Comparison of ENCODE assay signal across 9 mouse cellular contexts in genomic region chr2:77266011-77266410, GRCm38 (mm10). TPM values are rescaled to one million over a fixed set of nuclear protein-coding genes. Genes with fewer than 3 reads are reported as not detected.
DNase-seq lines count a peak whose midpoint lies in the region; ATAC-seq lines count a peak whose summit lies in the region.
"Had no signal": no experiment of that assay in that cellular context is flagged by ENCODE, and none has a peak within 500 bp of the region (broad histone marks: within the 10 kb centered on the region; RNA-seq: fewer than 3 reads in every experiment).

No protein-coding gene starts in this region.

- no peak overlapping the region for H3K4me2 ChIP-seq in hindbrain, embryonic 14.5 days (replicated peaks)
- H3K4me2 ChIP-seq in hindbrain, embryonic 11.5 days (replicated peaks; ENCODE audit: low read depth, low read length) = no peak overlapping the region
- H3K4me2 ChIP-seq in midbrain, embryonic 14.5 days (ENCODE audit: low read length) = no peak overlapping the region
- no peak overlapping the region for H3K4me2 ChIP-seq in midbrain, embryonic 13.5 days (replicated peaks)
- H3K4me2 ChIP-seq in intestine, embryonic 15.5 days (replicated peaks) = no peak overlapping the region

- H3K27me3 ChIP-seq in hindbrain, embryonic 14.5 days (ENCODE audit: control insufficient read depth, insufficient read depth, low read length) = no peaks in the 10 kb centered on the region
- no peaks in the 10 kb centered on the region for H3K27me3 ChIP-seq in hindbrain, embryonic 11.5 days (ENCODE audit: control insufficient read depth, insufficient read depth, low read length)
- no peaks in the 10 kb centered on the region for H3K27me3 ChIP-seq in midbrain, embryonic 14.5 days (ENCODE audit: control insufficient read depth, insufficient read depth, low read length)
- no peaks in the 10 kb centered on the region for H3K27me3 ChIP-seq in midbrain, embryonic 13.5 days
- no peaks in the 10 kb centered on the region for H3K27me3 ChIP-seq in intestine, embryonic 15.5 days (replicated peaks)

- H3K4me1 ChIP-seq in hindbrain, embryonic 14.5 days (replicated peaks; ENCODE audit: control insufficient read depth, insufficient read depth, low read length) = peaks cover 23% of the 10 kb centered on the region
- H3K4me1 ChIP-seq in hindbrain, embryonic 11.5 days (replicated peaks; ENCODE audit: control insufficient read depth, insufficient read depth, low read length) = no peaks in the 10 kb centered on the region; the same call in 1 of the 2 replicates
- H3K4me1 ChIP-seq in midbrain, embryonic 14.5 days (ENCODE audit: control insufficient read depth, insufficient read depth, low read length) = peaks cover 37% of the 10 kb centered on the region
- peaks cover 60% of the 10 kb centered on the region for H3K4me1 ChIP-seq in midbrain, embryonic 13.5 days (replicated peaks)
- peaks cover 35% of the 10 kb centered on the region for H3K4me1 ChIP-seq in intestine, embryonic 15.5 days (replicated peaks)

- H3K36me3 ChIP-seq in hindbrain, embryonic 14.5 days (replicated peaks; ENCODE audit: control insufficient read depth, insufficient read depth) = no peaks in the 10 kb centered on the region
- H3K36me3 ChIP-seq in hindbrain, embryonic 11.5 days (ENCODE audit: control insufficient read depth, insufficient read depth, low read length) = no peaks in the 10 kb centered on the region
- H3K36me3 ChIP-seq in midbrain, embryonic 14.5 days (ENCODE audit: control insufficient read depth, insufficient read depth, low read length) = no peaks in the 10 kb centered on the region
- H3K36me3 ChIP-seq in midbrain, embryonic 13.5 days = no peaks in the 10 kb centered on the region
- no peaks in the 10 kb centered on the region for H3K36me3 ChIP-seq in intestine, embryonic 15.5 days

- WGBS in hindbrain, embryonic 14.5 days = 86% methylated on average over 3 of the region's 3 CpGs
- WGBS in hindbrain, embryonic 11.5 days = 88% methylated on average over 3 of the region's 3 CpGs
- 89% methylated on average over 3 of the region's 3 CpGs for WGBS in midbrain, embryonic 14.5 days
- 86% methylated on average over 3 of the region's 3 CpGs for WGBS in midbrain, embryonic 13.5 days
- WGBS in intestine, embryonic 15.5 days = 52% methylated on average over 3 of the region's 3 CpGs

- no peak overlapping the region for H3K9ac ChIP-seq in hindbrain, embryonic 14.5 days
- H3K9ac ChIP-seq in hindbrain, embryonic 11.5 days (ENCODE audit: low read depth, low read length) = no peak overlapping the region
- H3K9ac ChIP-seq in midbrain, embryonic 14.5 days (replicated peaks; ENCODE audit: low read length) = no peak overlapping the region
- H3K9ac ChIP-seq in midbrain, embryonic 13.5 days (replicated peaks) = no peak overlapping the region
- H3K9ac ChIP-seq in intestine, embryonic 15.5 days = no peak overlapping the region
- H3K9ac ChIP-seq: liver, postnatal 0 days had no signal

- no peak overlapping the region for H3K4me3 ChIP-seq in hindbrain, embryonic 14.5 days (replicated peaks; ENCODE audit: low read length)
- no peak overlapping the region for H3K4me3 ChIP-seq in hindbrain, embryonic 11.5 days (ENCODE audit: low read depth, low read length)
- no peak overlapping the region for H3K4me3 ChIP-seq in midbrain, embryonic 14.5 days (replicated peaks; ENCODE audit: low read depth, low read length)
- no peak overlapping the region for H3K4me3 ChIP-seq in midbrain, embryonic 13.5 days (replicated peaks)
- no peak overlapping the region for H3K4me3 ChIP-seq in intestine, embryonic 15.5 days (replicated peaks)
- H3K4me3 ChIP-seq: erythroblast, embryonic 14.5 days had no signal

- no peak for DNase-seq in hindbrain, embryonic 14.5 days (ENCODE audit: low spot score)
- no peak for DNase-seq in hindbrain, embryonic 11.5 days (ENCODE audit: low spot score)
- no peak for DNase-seq in midbrain, embryonic 14.5 days
- no peak for DNase-seq in layer of hippocampus, adult 11-12 months (ENCODE audit: low spot score)
- no peak for DNase-seq in liver
- DNase-seq: liver, postnatal 0 days had no signal

- H3K27ac ChIP-seq in hindbrain, embryonic 14.5 days = 0 out of 2 replicates have a peak overlapping the region, but pooled peaks have one; percentile 14
- no peak overlapping the region for H3K27ac ChIP-seq in hindbrain, embryonic 11.5 days (ENCODE audit: low read depth, low read length)
- H3K27ac ChIP-seq in midbrain, embryonic 14.5 days (replicated peaks; ENCODE audit: low read depth, low read length) = 0 out of 2 replicates have a peak overlapping the region, but pooled peaks have one; percentile 8
- H3K27ac ChIP-seq in midbrain, embryonic 13.5 days = no peak overlapping the region
- peak overlapping the region; percentile 51 for H3K27ac ChIP-seq in intestine, embryonic 15.5 days

- no peaks in the 10 kb centered on the region for H3K9me3 ChIP-seq in hindbrain, embryonic 14.5 days (ENCODE audit: control insufficient read depth, low read length)
- H3K9me3 ChIP-seq in hindbrain, embryonic 11.5 days (ENCODE audit: control insufficient read depth, low read length) = no peaks in the 10 kb centered on the region
- no peaks in the 10 kb centered on the region for H3K9me3 ChIP-seq in midbrain, embryonic 14.5 days (ENCODE audit: control insufficient read depth, low read length)
- no peaks in the 10 kb centered on the region for H3K9me3 ChIP-seq in midbrain, embryonic 13.5 days
- H3K9me3 ChIP-seq in intestine, embryonic 15.5 days = no peaks in the 10 kb centered on the region

- no peak for ATAC-seq in hindbrain, embryonic 14.5 days (ENCODE audit: low FRiP score)
- ATAC-seq in hindbrain, embryonic 11.5 days (ENCODE audit: low FRiP score) = no peak
- ATAC-seq in midbrain, embryonic 14.5 days (ENCODE audit: low FRiP score, low TSS enrichment) = no peak
- no peak for ATAC-seq in midbrain, embryonic 13.5 days
- no peak for ATAC-seq in intestine, embryonic 15.5 days
- ATAC-seq: liver, postnatal 0 days had no signal

RNA-seq across cellular contexts. Expression of gene Sestd1, which starts 14.4 kb away (rescaled TPM):
- 48.8 and 51.7 TPM in 2 replicates for polyA plus RNA-seq in hindbrain, embryonic 14.5 days (2014; fragmentation: Nextera tagmentation; extraction: Ambion mirVana)
- polyA plus RNA-seq in hindbrain, embryonic 11.5 days (2014; fragmentation: Nextera tagmentation; extraction: Ambion mirVana) = 27.3 and 28.1 TPM in 2 replicates
- polyA plus RNA-seq in midbrain, embryonic 14.5 days (2014; fragmentation: Nextera tagmentation; extraction: Ambion mirVana) = 43.5 and 52.2 TPM in 2 replicates
- 28.2 and 28.7 TPM in 2 replicates for polyA plus RNA-seq in midbrain, embryonic 13.5 days (2015; fragmentation: Nextera tagmentation; extraction: Ambion mirVana)
- polyA plus RNA-seq in intestine, embryonic 15.5 days (2015; fragmentation: Nextera tagmentation; extraction: Ambion mirVana) = 15.8 and 17.3 TPM in 2 replicates
- polyA plus RNA-seq: erythroblast, embryonic 14.5 days had no signal

Comparison
In these comparisons a context has a peak if more than half of its experiments do, and no peak if none do; other contexts are left out.
1. H3K27ac ChIP-seq: peak in hindbrain, embryonic 14.5 days (single experiment), midbrain, embryonic 14.5 days (single experiment) and intestine, embryonic 15.5 days (single experiment); none in hindbrain, embryonic 11.5 days (single experiment) and midbrain, embryonic 13.5 days (single experiment).